Mouse (Mus musculus) midbrain, embryonic 16.5 days (tissue): ENCODE results near the gene Mapt. TPM values are rescaled to one million over a fixed set of nuclear protein-coding genes. Genes with fewer than 3 reads are reported as not detected.
A peak's percentile ranks its signal among the peaks of the same experiment; 100 is the strongest.

Experiments
- ATAC-seq: fragments of 200-750 bp; cut with Nextera tagmentation; 2 replicates; pipeline ENCODE4 v1.8.0; 2017; ENCODE audit warnings: moderate TSS enrichment
- H3K27ac ChIP-seq: fragments of 300-500 bp; sonication (generic); 2 replicates; pipeline ENCODE4 v1.5.1; 2014; ENCODE audit warnings: mild to moderate bottlenecking, low read length, mixed read lengths
- H3K27me3 ChIP-seq: fragments of 300-500 bp; sonication (generic); 2 replicates; pipeline ENCODE4 v1.6.1; 2014; ENCODE audit warnings: low read depth, low read length, mixed read lengths; ENCODE audit not compliant: control insufficient read depth, insufficient read depth
- H3K36me3 ChIP-seq: fragments of 300-500 bp; sonication (generic); 2 replicates; pipeline ENCODE4 v1.6.1; 2014; ENCODE audit warnings: mild to moderate bottlenecking, low read length, moderate library complexity, mixed read lengths; ENCODE audit not compliant: control insufficient read depth, insufficient read depth
- H3K4me1 ChIP-seq: fragments of 300-500 bp; sonication (generic); 2 replicates; pipeline ENCODE4 v1.6.1; 2014; ENCODE audit warnings: mild to moderate bottlenecking, low read length, mixed read lengths; ENCODE audit not compliant: control insufficient read depth, insufficient read depth
- H3K4me2 ChIP-seq: fragments of 300-500 bp; sonication (generic); 2 replicates; pipeline ENCODE4 v1.6.1; 2014; ENCODE audit warnings: mild to moderate bottlenecking, low read length, mixed read lengths
- H3K4me3 ChIP-seq: fragments of 300-500 bp; sonication (generic); 2 replicates; pipeline ENCODE4 v1.5.1; 2014; ENCODE audit warnings: low read depth, mild to moderate bottlenecking, low read length, moderate library complexity, mixed read lengths
- H3K9ac ChIP-seq: fragments of 300-500 bp; sonication (generic); 2 replicates; pipeline ENCODE4 v1.6.1; 2014; ENCODE audit warnings: low read depth, low read length, mixed read lengths
- H3K9me3 ChIP-seq: fragments of 300-500 bp; sonication (generic); replicated peaks from 2 replicates; pipeline ENCODE4 v1.6.1; 2014; ENCODE audit warnings: mild to moderate bottlenecking, low read length, mixed read lengths; ENCODE audit not compliant: control insufficient read depth, poor library complexity, severe bottlenecking
- WGBS: fragments of 180-500 bp; shearing (Covaris S2); extraction: QIAGEN DNeasy Blood & Tissue Kit; methylation state at CpG from one replicate; pipeline ENCODE4 v1.1.7; 2014; 5-methylcytosine and 5-hydroxymethylcytosine counted together
- polyA plus RNA-seq: library from polyadenylated mRNA; unstranded; fragments of >200 nt; fragmentation: Nextera tagmentation; extraction: Ambion mirVana; gene quantifications from 2 replicates; pipeline ENCODE4 v1.2.1, GENCODE M21; 2015

Mapt gene
- polyA plus RNA-seq, 1 experiment from 2014 or later = 1,264 TPM

DNA sequence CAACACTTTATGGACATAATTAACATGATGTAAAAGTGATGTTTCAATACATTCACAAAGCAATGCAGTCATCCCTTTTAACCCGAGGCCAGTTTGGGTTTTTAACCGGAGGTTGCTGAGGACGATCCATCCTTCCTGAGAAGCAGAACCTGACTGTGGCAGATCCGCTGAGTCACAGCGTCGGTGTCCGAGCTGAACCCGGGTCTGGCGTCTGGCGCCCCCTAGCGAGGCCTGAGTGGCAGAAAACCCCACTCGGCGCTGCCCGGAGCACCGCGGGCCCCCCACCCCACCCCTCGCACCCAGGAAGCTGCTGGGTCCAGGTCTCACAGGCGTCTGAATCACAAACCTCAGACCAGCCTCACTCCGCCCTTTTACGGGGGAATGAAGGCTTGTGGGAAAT, 47.0 kb downstream of the Mapt start:
- Histone ChIP-seq H3K36me3 (peaks cover 9% of the 10 kb centered on the region), H3K27me3 (no peaks in the 10 kb centered on the region), H3K27ac (no peak overlapping the region), H3K9me3 (no peaks in the 10 kb centered on the region), H3K9ac (no peak overlapping the region), H3K4me1 (peaks cover 3% of the 10 kb centered on the region), H3K4me3 (no peak overlapping the region), H3K4me2 (no peak overlapping the region)
- no peak for ATAC-seq
- WGBS = 4% methylated on average over 20 of the region's 20 CpGs

DNA sequence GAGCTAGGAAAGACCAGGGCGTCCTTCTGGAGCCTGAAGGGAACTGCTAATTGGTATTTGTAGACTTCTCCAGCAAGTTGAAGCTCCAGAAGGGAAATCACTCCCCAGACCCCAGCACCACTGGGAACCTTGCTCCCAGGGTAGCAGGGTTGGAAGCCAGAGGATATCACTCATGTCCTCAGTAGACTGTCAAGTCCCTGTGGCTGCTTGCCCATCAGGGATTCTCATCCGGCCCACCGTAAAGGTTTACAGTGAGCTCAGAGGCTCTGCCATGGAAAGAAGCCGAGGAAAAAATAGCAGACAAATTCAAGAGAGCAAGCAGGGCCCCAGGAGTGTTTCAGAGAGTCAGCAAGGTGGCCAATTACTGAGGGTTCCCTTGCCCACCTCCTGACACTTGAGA, 47.9 kb downstream of the Mapt start:
- ATAC-seq = no peak
- Histone ChIP-seq H3K36me3 (peaks cover 9% of the 10 kb centered on the region), H3K4me1 (peaks cover 3% of the 10 kb centered on the region), H3K27ac (no peak overlapping the region), H3K9ac (no peak overlapping the region), H3K27me3 (no peaks in the 10 kb centered on the region), H3K4me3 (no peak overlapping the region), H3K4me2 (no peak overlapping the region), H3K9me3 (no peaks in the 10 kb centered on the region)
- WGBS = 80% methylated on average over 4 of the region's 4 CpGs

DNA sequence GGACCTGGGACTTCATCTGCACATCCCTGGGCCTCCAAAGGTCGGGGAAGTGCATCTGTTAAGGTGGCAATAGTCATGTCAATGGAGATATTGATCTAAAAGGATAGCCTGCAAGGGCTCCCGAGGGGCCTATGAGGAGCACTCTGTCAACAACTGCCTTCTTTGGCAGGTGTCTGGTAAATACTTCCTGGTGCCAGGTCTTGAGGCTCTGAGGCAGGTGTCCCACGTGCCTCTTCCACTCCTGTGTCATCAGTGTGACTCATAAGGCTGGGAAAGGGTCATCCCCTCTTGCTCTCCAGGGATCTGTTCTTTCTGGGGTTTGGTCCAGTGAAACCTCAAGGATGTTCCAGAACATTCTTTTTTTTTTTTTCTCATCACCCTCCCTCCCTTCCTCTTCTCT, 48.3 kb downstream of the Mapt start:
- no peak overlapping the region for H3K9ac ChIP-seq
- H3K27me3 ChIP-seq = no peaks in the 10 kb centered on the region
- peaks cover 3% of the 10 kb centered on the region for H3K4me1 ChIP-seq
- ATAC-seq = no peak
- 78% methylated on average over 3 of the region's 3 CpGs for WGBS
- H3K9me3 ChIP-seq = no peaks in the 10 kb centered on the region
- H3K4me2 ChIP-seq = no peak overlapping the region
- H3K27ac ChIP-seq = no peak overlapping the region
- peaks cover 12% of the 10 kb centered on the region for H3K36me3 ChIP-seq
- H3K4me3 ChIP-seq = no peak overlapping the region

DNA sequence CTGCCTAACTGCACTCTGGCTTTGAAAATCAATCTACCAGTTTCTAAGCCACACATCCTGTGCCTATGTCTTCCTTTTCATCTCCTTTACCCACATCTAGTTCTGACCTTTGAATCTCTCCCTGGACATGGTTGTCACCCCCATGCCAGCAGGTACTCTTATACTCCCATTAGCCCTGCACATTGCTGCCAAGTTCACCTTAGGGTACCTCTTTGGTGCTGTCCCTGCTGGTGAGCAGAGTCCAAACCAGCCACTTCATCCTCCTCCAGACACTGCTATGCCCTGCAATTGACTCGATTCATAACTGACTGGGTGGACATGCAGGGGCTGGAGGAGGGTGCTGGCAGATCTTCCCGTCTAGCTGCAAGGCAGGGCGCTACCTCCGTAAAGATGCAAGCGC, 50.3 kb downstream of the Mapt start:
- no peak for ATAC-seq
- H3K4me3 ChIP-seq = no peak overlapping the region
- H3K36me3 ChIP-seq = peaks cover 20% of the 10 kb centered on the region
- no peak overlapping the region for H3K4me2 ChIP-seq
- H3K4me1 ChIP-seq = peaks cover 3% of the 10 kb centered on the region
- no peak overlapping the region for H3K27ac ChIP-seq
- no peaks in the 10 kb centered on the region for H3K27me3 ChIP-seq
- no peak overlapping the region for H3K9ac ChIP-seq
- H3K9me3 ChIP-seq = no peaks in the 10 kb centered on the region
- WGBS = 85% methylated on average over 5 of the region's 5 CpGs

DNA sequence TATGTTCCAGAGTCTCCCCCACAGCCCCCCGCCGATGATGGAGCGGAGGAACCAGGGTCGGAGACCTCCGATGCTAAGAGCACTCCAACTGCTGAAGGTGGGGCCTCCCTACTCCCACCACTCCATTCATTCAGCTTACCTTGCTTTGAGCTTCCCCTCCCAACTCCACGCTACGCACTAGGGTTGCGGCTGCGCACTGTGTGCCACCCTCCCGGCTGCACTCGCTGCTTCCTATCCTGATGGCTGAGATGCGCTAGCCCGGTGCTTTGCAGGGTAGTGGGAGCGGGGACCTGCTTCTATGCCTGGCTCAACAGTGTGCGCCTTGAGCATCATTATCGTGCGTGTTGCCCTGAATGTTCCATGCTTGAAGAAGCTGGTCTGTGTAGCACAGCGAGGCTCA, 55.9 kb downstream of the Mapt start:
- no peak for ATAC-seq
- no peak overlapping the region for H3K4me2 ChIP-seq
- no peaks in the 10 kb centered on the region for H3K27me3 ChIP-seq
- H3K4me3 ChIP-seq = no peak overlapping the region
- no peaks in the 10 kb centered on the region for H3K9me3 ChIP-seq
- no peaks in the 10 kb centered on the region; the same call in 1 of the 2 replicates for H3K4me1 ChIP-seq
- H3K27ac ChIP-seq = no peak overlapping the region
- WGBS = 95% methylated on average over 18 of the region's 18 CpGs
- no peak overlapping the region for H3K9ac ChIP-seq
- H3K36me3 ChIP-seq = peaks cover 34% of the 10 kb centered on the region

DNA sequence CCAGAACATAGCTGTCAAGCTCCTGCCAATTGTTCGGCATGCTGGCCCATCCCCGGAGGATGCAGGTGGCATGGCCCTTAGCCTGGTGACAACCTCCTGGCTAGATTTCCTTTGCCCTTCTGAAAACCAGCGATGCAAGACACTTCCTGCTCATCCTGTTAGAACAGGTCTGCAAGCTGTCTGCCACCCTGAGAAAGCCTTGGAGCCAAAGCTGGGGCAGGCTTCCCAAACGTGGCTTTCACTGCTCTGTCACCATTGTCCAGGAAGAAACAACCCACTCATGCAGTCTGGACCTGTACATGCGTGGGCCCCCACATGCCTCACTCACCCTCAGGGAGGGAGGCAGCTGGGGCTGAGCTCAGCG, 57.6 kb downstream of the Mapt start:
- WGBS = 41% methylated on average over 6 of the region's 6 CpGs
- no peak overlapping the region for H3K9ac ChIP-seq
- no peaks in the 10 kb centered on the region for H3K9me3 ChIP-seq
- no peak overlapping the region for H3K4me3 ChIP-seq
- H3K4me1 ChIP-seq = no peaks in the 10 kb centered on the region; the same call in 1 of the 2 replicates
- H3K27ac ChIP-seq = 0 out of 2 replicates have a peak overlapping the region, but pooled peaks have one; percentile 2
- no peak for ATAC-seq
- no peak overlapping the region for H3K4me2 ChIP-seq
- peaks cover 30% of the 10 kb centered on the region for H3K36me3 ChIP-seq
- H3K27me3 ChIP-seq = no peaks in the 10 kb centered on the region

DNA sequence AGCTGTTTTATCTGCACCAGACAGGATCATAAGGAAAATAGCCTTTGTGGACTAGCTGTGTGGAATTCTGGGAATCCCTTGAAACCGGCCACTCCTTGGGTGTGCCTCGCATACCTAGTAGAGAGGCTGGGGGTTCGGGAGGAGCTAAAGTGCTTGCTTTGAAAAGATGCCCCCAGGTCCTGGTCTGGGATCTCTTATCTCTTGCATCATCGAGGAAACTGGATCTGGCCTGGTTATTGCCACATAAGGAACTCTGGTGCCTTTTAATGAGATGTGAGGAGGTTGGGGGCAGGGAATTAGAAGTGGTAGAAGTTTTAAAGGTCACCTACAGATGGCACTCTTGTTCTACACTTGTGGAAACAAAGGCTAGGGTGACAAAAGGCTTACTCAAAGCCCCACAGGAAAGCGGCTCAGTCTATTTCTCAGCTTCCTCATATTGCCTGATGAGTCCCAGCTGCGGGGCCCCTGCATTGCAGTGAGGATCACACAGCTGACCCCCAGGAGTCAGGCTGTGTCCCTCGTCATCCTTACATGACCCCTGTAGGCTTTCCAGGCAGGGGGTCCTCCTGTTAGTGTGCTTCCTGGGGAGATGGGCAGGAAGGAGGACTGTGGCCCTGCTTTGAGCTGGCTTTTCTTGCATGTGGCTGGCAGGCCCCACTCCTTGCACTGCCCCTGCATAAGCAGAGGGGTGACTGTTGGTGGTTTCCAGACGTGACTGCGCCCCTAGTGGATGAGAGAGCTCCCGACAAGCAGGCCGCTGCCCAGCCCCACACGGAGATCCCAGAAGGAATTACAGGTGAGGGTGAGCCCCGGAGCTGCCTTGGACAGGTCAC, 58.2 kb downstream of the Mapt start:
- peak; percentile 46 for ATAC-seq

DNA sequence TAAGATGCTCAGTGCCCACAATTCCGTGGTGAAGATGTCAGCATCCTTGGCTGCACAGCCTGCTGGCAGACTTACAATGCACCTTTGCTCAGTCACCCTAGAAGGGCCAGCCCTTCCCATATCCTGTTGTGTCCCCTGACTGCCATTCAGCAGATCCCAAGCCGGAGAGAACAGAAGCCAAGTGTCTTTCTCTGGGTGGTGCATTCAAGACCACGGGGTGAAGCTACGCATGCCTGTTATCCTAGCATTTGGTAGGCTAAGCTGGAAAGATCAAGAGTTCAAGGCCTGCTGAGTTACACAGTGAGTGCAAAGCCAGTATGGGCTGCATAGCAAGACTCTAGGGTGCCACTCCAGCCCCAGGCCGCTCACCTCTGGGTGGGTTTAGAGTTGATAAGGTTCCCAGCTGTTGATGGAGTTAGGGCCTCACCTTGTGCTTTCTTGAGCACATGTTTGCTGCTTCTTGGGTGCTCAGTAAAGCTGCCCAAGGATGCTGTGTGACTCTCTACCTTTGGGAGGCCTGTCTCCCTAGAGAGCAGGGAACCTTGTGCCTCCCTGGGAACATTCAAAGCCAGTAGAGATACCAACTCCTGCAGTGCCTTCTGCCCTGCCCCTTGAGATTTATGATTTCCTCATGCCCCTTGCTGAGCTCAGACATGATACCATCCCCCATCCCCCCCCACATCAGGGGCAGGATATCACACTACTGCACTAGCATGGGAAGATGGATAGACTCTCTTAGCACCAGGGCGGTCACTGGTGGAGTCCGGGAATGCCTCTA, 61.4 kb downstream of the Mapt start:
- ATAC-seq = no peak
- WGBS = 89% methylated on average over 7 of the region's 7 CpGs
- no peaks in the 10 kb centered on the region for H3K9me3 ChIP-seq
- no peak overlapping the region for H3K4me3 ChIP-seq
- H3K36me3 ChIP-seq = peaks cover 13% of the 10 kb centered on the region
- H3K9ac ChIP-seq = no peak overlapping the region
- no peak overlapping the region for H3K27ac ChIP-seq
- no peak overlapping the region for H3K4me2 ChIP-seq
- no peaks in the 10 kb centered on the region; the same call in 1 of the 2 replicates for H3K4me1 ChIP-seq
- H3K27me3 ChIP-seq = no peaks in the 10 kb centered on the region

More for the DNA sequence above, 58.2 kb downstream of the Mapt start:
- H3K36me3 ChIP-seq = peaks cover 30% of the 10 kb centered on the region
- H3K9me3 ChIP-seq = no peaks in the 10 kb centered on the region
- WGBS = 14% methylated on average over 13 of the region's 13 CpGs
- H3K27me3 ChIP-seq = no peaks in the 10 kb centered on the region
- no peak overlapping the region for H3K4me2 ChIP-seq
- no peak overlapping the region for H3K9ac ChIP-seq
- no peak overlapping the region for H3K4me3 ChIP-seq
- H3K27ac ChIP-seq = peak overlapping the region; percentile 43; the same call in 1 of the 2 replicates
- H3K4me1 ChIP-seq = no peaks in the 10 kb centered on the region; the same call in 1 of the 2 replicates

DNA sequence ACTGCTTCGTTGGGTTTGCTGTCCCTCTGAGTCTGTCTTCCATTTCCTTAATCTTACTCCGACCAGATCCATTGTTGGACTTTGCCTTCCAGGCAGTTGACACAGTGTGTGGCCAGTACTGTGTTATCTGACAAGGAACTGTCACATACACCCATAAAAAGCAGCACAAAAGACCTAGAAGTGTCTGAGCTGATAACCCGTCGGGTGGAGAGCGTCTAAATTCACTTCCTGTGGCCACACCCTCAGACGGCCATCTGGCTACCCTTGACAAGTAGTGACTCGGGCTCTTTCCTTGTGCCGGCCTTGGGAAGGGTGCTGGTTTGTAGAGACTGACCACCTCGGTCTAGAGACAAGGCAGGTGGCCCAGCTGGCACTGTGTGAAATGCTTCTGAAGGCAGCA, 62.1 kb downstream of the Mapt start:
- H3K27me3 ChIP-seq = no peaks in the 10 kb centered on the region
- H3K4me3 ChIP-seq = no peak overlapping the region
- 88% methylated on average over 9 of the region's 9 CpGs for WGBS
- H3K36me3 ChIP-seq = peaks cover 9% of the 10 kb centered on the region
- H3K9me3 ChIP-seq = no peaks in the 10 kb centered on the region
- H3K9ac ChIP-seq = no peak overlapping the region
- no peak overlapping the region for H3K4me2 ChIP-seq
- no peak for ATAC-seq
- H3K27ac ChIP-seq = no peak overlapping the region
- no peaks in the 10 kb centered on the region; the same call in 1 of the 2 replicates for H3K4me1 ChIP-seq
